Mouse (Mus musculus): ENCODE results near the gene Phf10. TPM values are rescaled to one million over a fixed set of nuclear protein-coding genes. Genes with fewer than 3 reads are reported as not detected.
A peak's percentile ranks its signal among the peaks of the same experiment; 100 is the strongest.
"Not testable (repeated sequence)": the region's sequence is repeated elsewhere in the genome, so short reads cannot be mapped to it uniquely, and the experiment has no call there.

The Phf10 gene
- polyA plus RNA-seq, 1 experiment from 2014 or later: 32.2 TPM

- not testable (repeated sequence) for H3K4me3 ChIP-seq; H3K9me3 ChIP-seq (replicated peaks); H3K27ac ChIP-seq; DNase-seq (ENCODE audit: low spot score); H3K27me3 ChIP-seq (ENCODE audit: low read depth, poor library complexity, severe bottlenecking)
- Histone ChIP-seq H3K4me1 (peaks cover 12% of the 10 kb centered on the region), H3K36me3 (peaks cover 11% of the 10 kb centered on the region)
- WGBS: no CpG with 5 or more reads among the region's 44 CpGs
These were observed 583 bp upstream of the Phf10 start for GRCm38 (mm10) chr17:14961557-14962154.

GRCm38 (mm10) chr17:14960520-14960919 lies 553 bp downstream of the Phf10 start:
- Histone ChIP-seq H3K27me3 (ENCODE audit: low read depth, poor library complexity, severe bottlenecking) (no peaks in the 10 kb centered on the region), H3K36me3 (peaks cover 19% of the 10 kb centered on the region), H3K4me1 (peaks cover 12% of the 10 kb centered on the region), H3K4me3 (peak overlapping the region; percentile 77), H3K9me3 (replicated peaks) (no peaks in the 10 kb centered on the region), H3K27ac (peak overlapping the region; percentile 86)
- peak; percentile 53 for DNase-seq (ENCODE audit: low spot score)
- WGBS: under 1% methylated on average over 23 of the region's 23 CpGs

DNA sequence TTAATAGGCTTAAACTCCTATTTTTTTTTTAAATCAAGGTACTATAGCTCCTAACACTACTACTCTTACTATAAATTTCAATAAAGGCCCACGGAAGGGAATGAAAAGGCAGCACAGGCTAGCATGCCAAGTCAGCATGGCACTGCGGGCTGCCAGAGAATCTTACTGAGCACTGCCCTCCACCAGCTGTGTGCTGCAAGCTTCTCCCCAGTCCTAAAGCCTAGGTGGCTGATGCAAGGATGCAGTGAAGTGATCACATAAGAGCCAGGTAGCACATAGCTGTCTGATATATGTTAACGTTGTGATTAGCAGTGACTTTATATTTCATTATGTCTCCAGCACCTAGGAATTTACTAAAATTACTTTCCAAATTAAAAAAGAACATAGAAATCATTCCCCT lies 1.1 kb downstream of the Phf10 start:
- WGBS: 35% methylated on average over 3 of the region's 3 CpGs
- H3K36me3 ChIP-seq: peaks cover 19% of the 10 kb centered on the region
- H3K4me1 ChIP-seq: peaks cover 12% of the 10 kb centered on the region
- H3K27ac ChIP-seq: no peak overlapping the region
- H3K9me3 ChIP-seq (replicated peaks): no peaks in the 10 kb centered on the region
- peak overlapping the region; percentile 77 for H3K4me3 ChIP-seq
- H3K27me3 ChIP-seq (ENCODE audit: low read depth, poor library complexity, severe bottlenecking): no peaks in the 10 kb centered on the region
- no peak for DNase-seq (ENCODE audit: low spot score)

DNA sequence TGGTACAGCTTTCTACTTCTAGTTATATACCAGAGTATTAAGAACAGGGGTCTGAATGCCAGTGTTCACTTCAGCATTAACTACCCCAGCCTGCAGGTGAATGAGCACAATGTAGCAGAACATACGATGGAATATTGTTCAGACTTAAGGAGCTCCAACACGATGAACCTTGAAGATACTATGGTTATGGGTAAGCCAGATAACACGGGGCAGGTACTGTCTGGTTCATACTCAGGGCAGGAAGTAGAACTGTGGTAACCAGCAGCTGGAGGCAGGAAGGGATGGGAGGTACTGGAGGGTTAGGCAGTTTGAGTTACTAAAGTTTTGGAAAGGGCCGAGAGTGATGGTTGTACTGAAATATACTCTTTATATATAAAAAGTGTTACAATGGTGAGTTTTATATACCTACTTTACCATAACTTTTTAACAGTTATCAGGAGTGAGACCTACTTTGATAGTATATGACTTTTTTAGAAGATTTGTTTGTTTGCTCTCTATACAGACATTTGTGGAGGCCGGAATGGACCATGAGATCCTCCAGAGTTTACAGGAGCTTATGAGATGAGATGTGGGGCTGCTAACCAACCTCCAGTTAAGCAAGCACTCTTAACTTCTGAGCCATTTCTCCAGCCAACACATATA lies 2.3 kb downstream of the Phf10 start:
- no peak overlapping the region for H3K4me3 ChIP-seq
- no peak for DNase-seq (ENCODE audit: low spot score)
- no peaks in the 10 kb centered on the region for H3K9me3 ChIP-seq (replicated peaks)
- peaks cover 12% of the 10 kb centered on the region for H3K4me1 ChIP-seq
- no peaks in the 10 kb centered on the region for H3K27me3 ChIP-seq (ENCODE audit: low read depth, poor library complexity, severe bottlenecking)
- peaks cover 29% of the 10 kb centered on the region for H3K36me3 ChIP-seq
- H3K27ac ChIP-seq: no peak overlapping the region
- WGBS: 91% methylated on average over 5 of the region's 5 CpGs

- 89% methylated on average over 8 of the region's 8 CpGs for WGBS
- Histone ChIP-seq H3K27ac (no peak overlapping the region), H3K4me3 (no peak overlapping the region), H3K36me3 (peaks cover 70% of the 10 kb centered on the region), H3K27me3 (ENCODE audit: low read depth, poor library complexity, severe bottlenecking) (no peaks in the 10 kb centered on the region), H3K4me1 (no peaks in the 10 kb centered on the region), H3K9me3 (replicated peaks) (no peaks in the 10 kb centered on the region)
- DNase-seq (ENCODE audit: low spot score): no peak
These were observed 7.6 kb downstream of the Phf10 start for GRCm38 (mm10) chr17:14953452-14953851.

GRCm38 (mm10) chr17:14949161-14949827 lies 11.8 kb downstream of the Phf10 start:
- WGBS: 86% methylated on average over 7 of the region's 7 CpGs
- Histone ChIP-seq H3K27ac (no peak overlapping the region), H3K4me3 (no peak overlapping the region), H3K36me3 (peaks cover 89% of the 10 kb centered on the region), H3K9me3 (replicated peaks) (no peaks in the 10 kb centered on the region), H3K4me1 (peaks cover 4% of the 10 kb centered on the region), H3K27me3 (ENCODE audit: low read depth, poor library complexity, severe bottlenecking) (no peaks in the 10 kb centered on the region)
- no peak for DNase-seq (ENCODE audit: low spot score)

DNA sequence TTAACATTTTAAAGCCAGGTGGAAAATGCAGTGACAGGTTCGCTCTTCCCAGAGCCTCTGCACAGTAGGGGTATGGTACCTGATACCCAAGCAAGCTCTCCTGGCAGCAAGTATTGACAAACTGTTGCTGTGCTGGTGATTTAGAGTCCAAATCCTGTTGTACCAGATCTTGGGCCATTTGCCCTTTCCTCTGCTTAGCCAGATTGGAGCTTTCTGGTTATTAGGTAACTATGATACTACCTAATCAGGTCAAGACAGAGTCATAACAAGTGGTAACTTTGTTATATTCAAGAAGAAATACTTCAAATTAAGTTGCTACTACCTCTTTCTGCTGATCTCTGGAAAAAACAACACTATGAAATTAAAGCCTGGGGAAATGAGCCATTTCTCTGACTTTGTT lies 16.5 kb downstream of the Phf10 start:
- Histone ChIP-seq H3K4me3 (no peak overlapping the region), H3K4me1 (peaks cover 21% of the 10 kb centered on the region), H3K9me3 (replicated peaks) (no peaks in the 10 kb centered on the region), H3K27me3 (ENCODE audit: low read depth, poor library complexity, severe bottlenecking) (no peaks in the 10 kb centered on the region), H3K36me3 (peaks cover 47% of the 10 kb centered on the region), H3K27ac (no peak overlapping the region)
- DNase-seq (ENCODE audit: low spot score): no peak
- WGBS: 97% methylated on average over 1 of the region's 1 CpGs

DNA sequence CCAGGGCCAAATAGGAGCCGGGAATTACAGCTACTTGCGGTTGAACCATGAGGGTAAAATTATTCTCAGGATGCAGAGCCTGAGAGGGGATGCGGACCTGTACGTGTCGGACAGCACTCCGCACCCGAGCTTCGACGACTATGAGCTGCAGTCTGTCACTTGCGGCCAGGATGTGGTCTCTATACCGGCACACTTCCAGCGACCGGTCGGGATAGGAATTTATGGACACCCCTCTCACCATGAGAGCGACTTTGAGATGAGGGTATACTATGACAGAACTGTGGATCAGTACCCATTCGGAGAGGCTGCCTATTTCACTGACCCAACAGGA lies 17.4 kb downstream of the Phf10 start:
- Histone ChIP-seq H3K9me3 (replicated peaks) (no peaks in the 10 kb centered on the region), H3K4me3 (peak overlapping the region; percentile 85), H3K27ac (peak overlapping the region; percentile 87), H3K36me3 (peaks cover 40% of the 10 kb centered on the region), H3K27me3 (ENCODE audit: low read depth, poor library complexity, severe bottlenecking) (no peaks in the 10 kb centered on the region), H3K4me1 (peaks cover 21% of the 10 kb centered on the region)
- no peak for DNase-seq (ENCODE audit: low spot score)
- WGBS: 19% methylated on average over 16 of the region's 16 CpGs

DNA sequence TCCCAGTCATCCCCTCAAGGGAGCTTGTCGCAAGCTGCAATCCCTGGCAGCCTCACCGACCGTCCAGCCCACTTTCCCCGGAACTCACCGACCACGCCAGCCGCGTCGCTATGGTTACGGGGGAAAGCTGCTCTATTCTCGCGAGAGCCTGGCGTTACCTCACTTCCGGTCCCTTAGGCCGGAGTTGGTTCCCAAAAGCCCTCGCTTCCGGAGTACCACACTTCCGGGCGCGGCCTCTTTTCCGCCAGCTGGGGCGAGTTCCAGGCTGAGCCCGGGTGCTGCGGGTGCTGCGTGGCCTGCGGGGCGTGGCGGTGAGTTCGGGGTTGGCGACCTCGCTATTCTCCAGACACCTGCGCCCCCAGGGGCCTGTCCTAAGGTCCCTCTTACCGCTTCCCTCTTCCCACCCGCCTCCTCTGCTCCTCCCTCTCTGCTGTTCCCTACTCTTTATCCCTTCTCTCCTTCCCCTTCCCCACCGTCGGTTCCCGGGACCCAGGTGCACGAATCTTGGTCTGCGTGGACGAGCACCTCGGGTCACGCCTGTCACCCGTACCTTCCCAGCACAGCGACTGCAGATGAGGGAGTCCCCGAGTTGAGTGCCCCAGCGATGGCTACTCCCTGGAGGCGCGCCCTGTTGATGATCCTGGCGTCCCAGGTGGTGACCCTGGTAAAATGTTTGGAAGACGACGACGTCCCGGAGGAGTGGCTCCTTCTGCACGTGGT lies 17.9 kb downstream of the Phf10 start, which contains the start of the genes Wdr27 and 1600012H06Rik:
Gene Wdr27, minus strand, starts transcription at position 150 of the 720 bp plus-strand sequence.
Gene 1600012H06Rik, plus strand, starts transcription at position 176 of the 720 bp plus-strand sequence.
- Histone ChIP-seq H3K36me3 (peaks cover 35% of the 10 kb centered on the region), H3K9me3 (replicated peaks) (no peaks in the 10 kb centered on the region), H3K27ac (peak within 1 kb of the TSS; percentile 87), H3K27me3 (ENCODE audit: low read depth, poor library complexity, severe bottlenecking) (no peaks in the 10 kb centered on the region), H3K4me3 (peak within 1 kb of the TSS; percentile 85), H3K4me1 (peaks cover 21% of the 10 kb centered on the region)
- peak; percentile 100 for DNase-seq (ENCODE audit: low spot score)
- WGBS: under 1% methylated on average over 54 of the region's 54 CpGs

- Histone ChIP-seq H3K36me3 (peaks cover 27% of the 10 kb centered on the region), H3K4me3 (peak overlapping the region; percentile 85), H3K4me1 (peaks cover 21% of the 10 kb centered on the region), H3K27ac (0 out of 2 replicates have a peak overlapping the region, but pooled peaks have one; percentile 87)
- 74% methylated on average over 6 of the region's 6 CpGs for WGBS
- not testable (repeated sequence) for DNase-seq (ENCODE audit: low spot score); H3K9me3 ChIP-seq (replicated peaks); H3K27me3 ChIP-seq (ENCODE audit: low read depth, poor library complexity, severe bottlenecking)
These were observed 18.9 kb downstream of the Phf10 start for GRCm38 (mm10) chr17:14942181-14942580.

- WGBS: 78% methylated on average over 5 of the region's 5 CpGs
These were observed 25.1 kb downstream of the Phf10 start for GRCm38 (mm10) chr17:14935841-14936605.

DNA sequence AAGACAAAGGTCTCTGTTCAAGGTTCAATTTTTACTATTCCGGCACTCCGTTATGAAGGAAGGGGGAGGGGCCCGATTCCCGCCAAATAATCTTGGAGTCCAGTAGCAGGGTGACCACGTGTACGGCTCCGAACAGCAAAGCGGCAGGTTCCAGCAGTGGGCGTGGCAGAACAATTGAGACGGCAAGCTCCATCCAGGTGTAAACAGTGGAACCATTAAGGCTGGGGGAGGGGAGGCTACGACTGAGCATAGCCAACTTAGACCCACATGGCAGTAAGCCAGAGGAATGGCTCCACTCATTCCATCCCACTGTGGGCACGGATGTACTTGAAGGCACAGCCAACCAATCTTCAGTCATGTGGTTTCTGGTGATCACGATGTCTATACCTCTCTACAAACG lies 25.8 kb downstream of the Phf10 start:
- not testable (repeated sequence) for DNase-seq (ENCODE audit: low spot score); H3K36me3 ChIP-seq; H3K9me3 ChIP-seq (replicated peaks); H3K27me3 ChIP-seq (ENCODE audit: low read depth, poor library complexity, severe bottlenecking); H3K4me3 ChIP-seq; H3K4me1 ChIP-seq; H3K27ac ChIP-seq
- WGBS: 85% methylated on average over 14 of the region's 14 CpGs

More at GRCm38 (mm10) chr17:14935841-14936605, 25.1 kb downstream of the Phf10 start:
- no peak for DNase-seq (ENCODE audit: low spot score)
- Histone ChIP-seq H3K27me3 (ENCODE audit: low read depth, poor library complexity, severe bottlenecking) (no peaks in the 10 kb centered on the region), H3K27ac (no peak overlapping the region), H3K4me1 (no peaks in the 10 kb centered on the region), H3K4me3 (no peak overlapping the region), H3K36me3 (no peaks in the 10 kb centered on the region), H3K9me3 (replicated peaks) (no peaks in the 10 kb centered on the region)

Data from limb, embryonic 10.5 days (tissue).